Mouse (Mus musculus): ENCODE measurements around the gene Trim54.

Trim54 gene

GRCm38 (mm10) chr5:31108000-31108490 lies 8.5 kb upstream of the Trim54 start, which contains the start of gene Slc30a3:
Gene Slc30a3, minus strand, starts transcription at chr5:31108237.
- DNase-seq (ENCODE audit: low spot score), result no peak

DNA sequence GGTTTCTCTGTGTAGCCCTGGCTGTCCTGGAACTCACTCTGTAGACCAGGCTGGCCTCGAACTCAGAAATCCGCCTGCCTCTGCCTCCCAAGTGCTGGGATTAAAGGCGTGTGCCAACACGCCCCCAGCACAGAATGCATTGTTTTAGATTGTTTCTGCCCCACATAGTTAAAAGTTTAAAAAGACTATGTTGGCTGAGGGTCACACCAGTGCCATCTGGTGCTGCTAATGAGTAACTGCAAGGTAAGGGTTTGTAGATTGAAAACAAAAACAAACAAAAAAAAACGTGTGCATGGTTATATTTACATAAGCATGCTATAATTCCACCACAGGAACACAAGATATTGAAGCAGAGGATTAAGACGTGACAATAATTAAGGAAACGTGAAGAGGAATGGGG lies 5.7 kb upstream of the Trim54 start:
- DNase-seq (ENCODE audit: low spot score), result no peak

- DNase-seq (ENCODE audit: low spot score), result no peak
These were observed 400 bp downstream of the Trim54 start for GRCm38 (mm10) chr5:31116912-31117311.

DNA sequence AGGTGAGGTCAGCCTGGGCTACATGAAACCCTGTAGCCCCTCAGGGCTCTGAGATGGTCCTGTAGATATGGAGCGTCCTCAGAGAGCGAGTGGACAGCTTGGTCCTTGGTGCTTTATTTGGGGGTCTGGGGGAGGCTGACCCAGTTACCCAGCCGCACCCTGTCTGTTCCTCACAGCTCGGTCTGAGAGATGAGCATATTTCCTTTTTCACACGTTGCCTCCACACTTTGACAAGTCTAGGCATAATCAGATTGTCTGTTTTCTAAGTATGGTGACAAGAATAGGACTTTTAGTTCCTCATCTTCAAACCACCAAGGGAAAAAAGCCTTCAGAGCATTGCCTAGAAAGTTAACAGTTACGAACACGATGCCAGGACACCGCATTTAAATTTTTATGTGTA lies 4.6 kb downstream of the Trim54 start:
- no peak for DNase-seq (ENCODE audit: low spot score)

DNA sequence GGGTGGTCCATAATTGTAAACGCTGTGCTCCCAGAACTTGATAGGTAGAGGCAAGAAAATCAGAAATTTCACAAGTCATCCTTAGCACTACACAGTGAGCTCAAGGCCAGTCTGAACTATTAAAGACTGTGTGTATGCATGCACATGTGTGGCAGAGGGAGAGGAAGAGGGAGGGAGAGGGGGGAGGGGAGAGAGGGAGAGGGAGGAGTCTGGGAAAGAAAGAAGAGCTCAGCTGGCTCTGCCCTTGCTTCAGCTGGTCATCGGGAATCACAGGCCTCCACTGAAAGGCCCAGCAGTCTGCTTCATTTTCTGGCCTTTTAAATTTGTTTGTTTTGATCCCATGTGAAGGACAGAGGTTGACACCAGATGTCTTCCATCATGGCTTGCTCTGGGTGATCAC lies 7.0 kb downstream of the Trim54 start:
- no peak for DNase-seq (ENCODE audit: low spot score)

DNA sequence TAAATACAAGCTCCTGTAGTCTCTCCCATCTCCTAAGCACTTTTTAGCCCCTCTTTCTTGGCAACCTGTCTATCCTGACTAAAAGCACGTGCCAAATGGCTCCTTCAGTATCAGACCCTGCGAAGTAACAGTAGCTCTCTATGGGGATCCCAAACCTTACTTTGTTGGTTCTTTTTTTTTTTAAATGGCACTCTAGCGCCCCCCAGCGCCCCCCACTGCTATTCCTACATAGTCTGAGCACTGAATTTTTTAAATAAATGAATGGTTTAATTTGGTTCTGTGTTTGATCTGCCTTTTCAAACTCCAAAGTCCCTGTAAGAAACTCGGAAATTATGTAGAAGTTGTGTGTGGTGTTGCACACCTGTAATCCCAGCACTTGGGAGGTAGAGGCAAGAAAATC lies 9.5 kb downstream of the Trim54 start:
- DNase-seq (ENCODE audit: low spot score), result no peak

- no peak for DNase-seq (ENCODE audit: low spot score)
These were observed 20.4 kb downstream of the Trim54 start for GRCm38 (mm10) chr5:31136730-31137424.

- DNase-seq (ENCODE audit: low spot score), result no peak
These were observed 21.1 kb downstream of the Trim54 start for GRCm38 (mm10) chr5:31137658-31138057.

DNA sequence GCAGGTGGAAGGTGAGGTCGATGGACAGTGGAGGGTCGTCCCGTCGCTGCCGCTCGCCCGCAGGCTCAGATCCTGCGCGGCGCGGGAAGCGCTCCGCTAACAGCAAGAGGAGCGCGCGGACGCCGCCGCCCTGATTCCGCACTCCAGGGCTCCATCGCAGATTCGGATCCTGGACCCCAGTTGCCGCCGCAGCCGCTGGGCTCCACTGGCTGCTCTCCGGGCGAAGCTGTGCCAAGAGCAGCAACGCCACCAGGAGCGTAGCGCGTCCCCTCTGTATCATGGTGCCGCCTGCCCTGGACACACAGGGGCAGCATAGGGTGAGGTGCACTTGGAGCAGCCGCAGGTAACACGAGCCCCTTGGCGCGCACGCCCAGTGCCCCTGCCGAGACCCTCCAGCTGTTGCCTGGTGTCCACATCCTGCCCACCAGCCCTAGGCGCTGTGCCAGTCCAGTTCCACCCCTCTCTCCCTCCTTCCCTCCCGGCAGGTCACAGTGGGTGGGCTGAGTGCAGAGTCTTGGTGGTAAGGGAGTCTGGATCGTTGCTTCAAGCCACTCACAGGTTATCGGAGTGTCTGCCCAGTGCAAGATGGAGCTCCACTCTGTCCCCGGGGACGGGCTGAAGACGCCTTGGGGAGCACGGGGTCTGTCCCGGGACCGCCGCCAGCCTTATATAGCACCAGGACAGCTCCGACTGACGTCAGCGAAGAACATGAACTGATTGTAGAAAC lies 21.9 kb downstream of the Trim54 start, which contains the start of gene Ucn:
TSS of gene Ucn (minus strand) at position 589 of the 727 bp plus-strand sequence.
- no peak for DNase-seq (ENCODE audit: low spot score)

DNA sequence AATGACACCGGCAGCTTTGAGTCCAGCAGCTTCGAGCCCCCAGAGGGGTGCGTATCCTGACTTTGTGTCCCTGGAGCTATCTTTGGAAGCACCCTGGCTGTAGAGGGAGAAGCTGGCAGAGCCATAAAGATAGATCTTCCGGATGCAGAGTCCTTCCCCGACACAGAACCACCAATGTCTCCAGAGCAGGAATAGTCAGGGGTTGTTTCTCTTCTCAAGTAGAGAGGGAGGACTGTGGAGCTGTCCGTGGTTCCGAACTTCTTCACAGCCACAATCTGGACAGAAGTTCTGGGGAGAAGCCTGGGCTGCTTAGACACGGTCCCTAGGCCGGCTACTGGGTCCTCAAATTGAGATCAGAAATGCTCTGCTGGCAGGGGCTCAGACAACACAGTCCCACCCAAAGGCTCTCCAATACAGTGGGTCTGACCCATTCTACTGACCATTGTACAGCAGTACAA lies 22.5 kb downstream of the Trim54 start:
- no peak for DNase-seq (ENCODE audit: low spot score)

DNA sequence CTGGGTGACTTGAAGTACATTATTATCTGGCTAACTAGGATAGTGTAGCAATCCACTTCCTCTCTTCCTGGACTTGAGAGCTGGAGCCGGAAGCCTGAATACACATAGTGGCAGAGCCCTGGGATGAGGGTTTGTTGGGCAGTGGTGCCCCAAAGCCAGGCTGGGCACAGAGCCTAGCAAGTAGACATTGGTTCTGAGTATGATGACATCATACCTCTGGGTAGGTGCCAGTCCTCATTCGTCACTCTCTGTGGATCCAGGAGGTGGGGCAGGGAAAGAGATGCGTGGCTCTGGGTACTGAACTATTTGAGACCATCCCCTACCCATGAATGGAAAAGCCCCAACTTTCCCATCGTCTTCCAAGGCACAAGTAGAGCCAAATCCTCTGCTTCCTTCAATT lies 33.3 kb downstream of the Trim54 start:
- no peak for DNase-seq (ENCODE audit: low spot score)

GRCm38 (mm10) chr5:31151746-31152145 lies 35.2 kb downstream of the Trim54 start:
- no peak for DNase-seq (ENCODE audit: low spot score)

DNA sequence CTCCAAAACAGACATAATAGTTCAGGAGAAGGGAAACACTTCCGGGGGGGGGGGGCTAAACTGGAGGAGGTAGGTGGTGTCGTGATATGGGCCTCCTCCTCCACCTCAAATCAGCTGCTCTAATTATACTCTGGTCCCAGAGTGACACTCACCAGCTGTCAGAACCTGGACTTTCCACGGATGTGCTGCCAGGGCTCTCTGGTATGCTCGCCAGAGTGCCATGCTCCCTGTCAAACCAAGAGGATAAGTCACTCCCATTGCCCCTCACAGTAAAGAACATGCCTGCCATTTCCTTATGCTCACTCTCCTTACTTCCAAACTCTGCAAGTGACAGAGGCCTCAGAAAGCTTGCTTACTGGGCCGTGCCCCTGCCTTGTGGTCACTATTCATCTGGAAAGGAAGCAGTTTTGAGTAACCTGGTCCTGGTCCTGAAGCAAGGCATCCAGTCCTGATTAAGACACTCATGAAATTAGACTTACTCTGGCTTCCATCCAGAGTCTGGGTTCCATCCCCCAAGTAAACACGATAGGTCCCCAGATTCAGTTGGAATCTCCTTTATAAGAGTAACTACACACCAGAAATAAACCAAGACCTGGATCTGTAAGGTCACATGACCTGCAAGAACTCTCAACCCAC lies 37.1 kb downstream of the Trim54 start:
- DNase-seq (ENCODE audit: low spot score), result no peak

- peak; percentile 80 for DNase-seq (ENCODE audit: low spot score)
These were observed 37.6 kb downstream of the Trim54 start, which contains the start of gene Mpv17 for GRCm38 (mm10) chr5:31154152-31154553. Gene Mpv17, minus strand, starts transcription at chr5:31154251.

DNA sequence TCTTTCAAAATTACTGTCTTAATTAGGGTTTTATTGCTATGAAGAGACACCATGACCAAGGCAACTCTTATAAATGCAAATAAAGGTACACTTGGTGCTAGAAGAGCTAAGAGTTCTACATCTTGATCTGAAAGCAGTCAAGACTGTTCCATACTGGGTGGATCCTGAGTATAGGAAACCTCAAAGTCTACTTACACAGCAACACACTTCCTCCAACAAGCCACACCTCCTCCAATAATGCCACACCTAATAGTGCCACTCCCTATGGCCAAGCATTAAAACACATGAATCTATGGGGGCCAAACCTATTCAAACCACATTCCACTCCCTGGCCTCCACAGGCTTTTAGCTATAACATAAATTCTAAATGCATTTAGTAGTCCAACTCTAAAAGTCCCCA lies 46.0 kb downstream of the Trim54 start:
- no peak for DNase-seq (ENCODE audit: low spot score)

DNA sequence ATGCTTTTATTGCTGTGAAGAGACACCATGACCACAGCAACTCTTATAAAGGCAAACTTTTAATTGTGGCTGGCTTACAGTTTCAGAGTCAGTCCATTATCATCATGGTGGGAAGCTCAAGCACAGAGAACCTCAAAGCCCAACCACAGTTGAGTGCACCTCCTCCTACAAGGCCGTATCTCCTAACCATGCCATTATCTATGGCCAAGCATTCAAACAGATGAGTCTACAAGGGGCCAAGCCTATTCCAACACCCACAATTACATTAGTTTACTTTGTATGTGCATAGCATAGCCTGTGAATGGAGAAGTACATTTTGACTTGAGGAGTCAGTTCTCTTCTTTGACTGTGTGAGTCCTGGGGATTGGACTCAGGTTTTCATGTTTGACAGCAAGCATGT lies 48.4 kb downstream of the Trim54 start:
- DNase-seq (ENCODE audit: low spot score), result no peak

GRCm38 (mm10) chr5:31168630-31169029 lies 52.1 kb downstream of the Trim54 start:
- DNase-seq (ENCODE audit: low spot score), result no peak

GRCm38 (mm10) chr5:31179301-31179765 lies 62.8 kb downstream of the Trim54 start:
- no peak for DNase-seq (ENCODE audit: low spot score)

DNA sequence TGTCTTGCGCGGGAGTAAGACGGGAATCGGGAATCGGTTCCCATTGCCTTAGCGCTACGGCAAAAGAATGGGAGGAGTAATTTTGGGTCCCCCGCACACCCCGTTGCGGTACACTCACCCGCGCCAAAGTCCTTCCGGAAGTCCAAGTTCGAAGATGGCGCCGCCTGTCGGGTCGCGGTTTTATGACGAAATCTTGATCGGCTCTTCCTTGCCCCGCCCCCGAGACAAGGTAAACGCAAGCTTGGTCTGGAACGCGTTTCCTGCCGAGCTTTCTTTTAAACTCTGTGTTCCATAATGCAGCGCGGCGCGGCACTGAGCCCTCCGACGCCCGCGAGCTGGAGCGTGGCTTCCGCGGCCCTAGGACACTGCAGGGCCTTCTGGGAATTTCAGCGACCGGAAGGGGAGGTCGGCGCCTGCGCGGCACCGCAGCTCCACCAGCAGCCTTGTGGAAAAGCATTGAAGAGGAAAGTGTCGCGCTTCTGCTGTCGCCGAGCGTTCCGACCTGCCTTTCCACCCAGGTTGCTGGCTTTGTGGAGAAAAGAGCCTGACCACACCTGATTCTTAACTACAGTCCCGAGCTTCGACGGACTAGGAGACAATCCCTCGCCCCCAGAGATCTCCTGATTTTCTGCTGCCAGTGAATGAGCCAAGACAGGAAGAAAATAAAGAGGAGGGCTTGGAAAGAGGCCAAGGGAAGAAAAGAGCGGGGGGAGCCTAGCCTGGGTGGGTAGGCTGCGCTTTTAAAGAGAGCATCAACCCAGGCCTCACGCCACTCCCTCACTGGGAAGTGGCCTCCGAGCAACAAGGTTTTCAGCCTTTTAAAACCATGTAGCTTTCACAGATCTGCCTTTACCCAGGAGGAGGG lies 63.5 kb downstream of the Trim54 start, which contains the start of the genes Gm29609 and Gtf3c2:
TSS of gene Gm29609 (minus strand) at position 146 of the 865 bp plus-strand sequence.
TSS of gene Gtf3c2 (minus strand) at position 379 of the 865 bp plus-strand sequence.
- peak; percentile 89 for DNase-seq (ENCODE audit: low spot score)

DNA sequence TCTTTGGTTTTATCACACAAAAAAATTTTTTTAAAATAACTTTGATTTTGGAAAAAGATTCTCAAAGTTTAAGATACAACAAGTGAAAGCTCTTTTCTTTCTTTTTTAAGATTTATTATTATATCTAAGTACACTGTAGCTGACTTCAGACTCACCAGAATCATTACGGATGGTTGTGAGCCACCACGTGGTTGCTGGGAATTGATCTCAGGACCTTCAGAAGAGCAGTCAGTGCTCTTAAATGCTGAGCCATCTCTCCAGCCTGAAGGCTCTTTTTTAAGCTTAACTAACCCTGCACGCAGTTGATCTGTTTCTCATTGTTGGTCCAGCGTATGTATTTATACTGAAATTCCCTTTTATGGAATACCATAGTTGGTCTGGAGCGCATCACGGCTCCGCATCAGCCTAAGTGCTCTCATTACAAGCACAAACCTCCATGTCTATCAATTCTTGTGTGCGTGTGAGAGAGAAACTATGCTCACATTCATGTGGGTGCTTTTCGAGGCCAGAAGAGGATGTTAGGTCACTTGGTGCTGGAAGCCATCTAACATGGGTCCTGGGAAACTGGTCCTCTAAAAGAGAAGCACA lies 64.8 kb downstream of the Trim54 start:
- DNase-seq (ENCODE audit: low spot score), result no peak

DNA sequence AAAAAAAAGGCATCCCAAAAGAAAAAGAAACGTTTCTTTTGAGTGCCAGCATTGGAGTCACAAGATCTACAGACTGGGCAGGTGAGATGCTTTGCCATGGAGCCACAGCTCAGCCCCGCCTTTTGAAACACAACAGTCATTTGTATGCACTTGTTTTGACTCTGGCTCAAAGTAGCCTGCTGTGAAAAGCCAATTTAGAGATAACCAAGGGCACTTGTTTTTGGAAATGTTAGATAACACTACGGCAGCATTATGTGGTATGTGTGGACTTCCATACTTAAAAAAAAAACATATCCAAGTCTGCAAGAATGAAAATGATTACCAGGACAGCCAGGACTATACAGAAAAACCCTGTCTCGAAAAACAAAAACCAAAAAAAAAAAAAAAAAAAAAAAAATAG lies 67.2 kb downstream of the Trim54 start:
- no peak for DNase-seq (ENCODE audit: low spot score)
